Mouse (Mus musculus) kidney, embryonic 16.5 days (tissue): ENCODE results near the gene Taf1b. TPM values are rescaled to one million over a fixed set of nuclear protein-coding genes. Genes with fewer than 3 reads are reported as not detected.
"Not testable (repeated sequence)": the region's sequence is repeated elsewhere in the genome, so short reads cannot be mapped to it uniquely, and the experiment has no call there.

Experiments used
- ATAC-seq: fragments of 200-750 bp; cut with Nextera tagmentation; 2 replicates; pipeline ENCODE4 v1.8.0; 2017; ENCODE audit warnings: moderate TSS enrichment; ENCODE audit not compliant: low FRiP score, low TSS enrichment
- H3K27ac ChIP-seq: fragments of 300-500 bp; sonication (generic); 2 replicates; pipeline ENCODE4 v1.5.1; 2014; ENCODE audit warnings: low read length
- H3K27me3 ChIP-seq: fragments of 300-500 bp; sonication (generic); 2 replicates; pipeline ENCODE4 v1.6.1; 2014; ENCODE audit warnings: low read length, control low read depth, mixed read lengths; ENCODE audit not compliant: insufficient read depth
- H3K36me3 ChIP-seq: fragments of 300-500 bp; sonication (generic); 2 replicates; pipeline ENCODE4 v1.6.1; 2014; ENCODE audit warnings: low read length, control low read depth, mixed read lengths; ENCODE audit not compliant: insufficient read depth
- H3K4me1 ChIP-seq: fragments of 300-500 bp; sonication (generic); 2 replicates; pipeline ENCODE4 v1.6.1; 2014; ENCODE audit warnings: low read length, control low read depth, mixed read lengths; ENCODE audit not compliant: insufficient read depth
- H3K4me2 ChIP-seq: fragments of 300-500 bp; sonication (generic); replicated peaks from 2 replicates; pipeline ENCODE4 v1.6.1; 2014; ENCODE audit warnings: low read depth, low read length
- H3K4me3 ChIP-seq: fragments of 300-500 bp; sonication (generic); 2 replicates; pipeline ENCODE4 v1.5.1; 2014; ENCODE audit warnings: mild to moderate bottlenecking, low read length
- H3K9ac ChIP-seq: fragments of 300-500 bp; sonication (generic); replicated peaks from 2 replicates; pipeline ENCODE4 v1.6.1; 2014; ENCODE audit warnings: low read length
- H3K9me3 ChIP-seq: fragments of 300-500 bp; sonication (generic); 2 replicates; pipeline ENCODE4 v1.6.1; 2016; ENCODE audit warnings: low read length, control low read depth
- WGBS: fragments of 180-500 bp; shearing (Covaris S2); extraction: QIAGEN DNeasy Blood & Tissue Kit; methylation state at CpG from one replicate; pipeline ENCODE4 v1.1.7; 2014; 5-methylcytosine and 5-hydroxymethylcytosine counted together
- polyA plus RNA-seq: library from polyadenylated mRNA; unstranded; fragments of >200 nt; fragmentation: Nextera tagmentation; extraction: Ambion mirVana; gene quantifications from 2 replicates; pipeline ENCODE4 v1.2.1, GENCODE M21; 2015

The Taf1b gene
- polyA plus RNA-seq, 1 experiment from 2014 or later: 32.1 TPM

DNA sequence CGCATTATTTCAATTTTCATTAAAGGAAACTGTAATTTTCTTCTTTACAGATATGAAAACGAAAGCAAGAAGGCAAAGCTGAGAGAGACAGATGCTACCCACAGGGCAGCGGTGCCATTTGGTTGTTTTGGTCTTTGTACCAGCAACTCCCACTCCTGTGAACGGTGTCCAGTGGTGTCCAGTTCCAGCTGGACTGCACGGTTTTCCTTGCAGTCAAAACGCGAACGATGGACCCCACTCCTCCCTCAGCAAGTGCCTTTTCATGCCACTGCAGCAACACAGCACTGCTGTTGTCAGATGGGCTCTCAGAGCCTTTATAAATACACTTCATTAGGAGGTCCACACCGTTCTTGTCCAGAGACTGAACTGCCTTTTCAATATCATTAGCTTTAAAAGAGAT is 5.1 kb upstream of the Taf1b start:
- 45% methylated on average over 9 of the region's 9 CpGs for WGBS
- Histone ChIP-seq H3K36me3 (no peaks in the 10 kb centered on the region), H3K4me3 (peak overlapping the region; percentile 26), H3K27me3 (no peaks in the 10 kb centered on the region), H3K27ac (no peak overlapping the region), H3K4me2 (peak overlapping the region; percentile 37), H3K4me1 (no peaks in the 10 kb centered on the region), H3K9ac (no peak overlapping the region), H3K9me3 (no peaks in the 10 kb centered on the region)
- ATAC-seq: no peak

DNA sequence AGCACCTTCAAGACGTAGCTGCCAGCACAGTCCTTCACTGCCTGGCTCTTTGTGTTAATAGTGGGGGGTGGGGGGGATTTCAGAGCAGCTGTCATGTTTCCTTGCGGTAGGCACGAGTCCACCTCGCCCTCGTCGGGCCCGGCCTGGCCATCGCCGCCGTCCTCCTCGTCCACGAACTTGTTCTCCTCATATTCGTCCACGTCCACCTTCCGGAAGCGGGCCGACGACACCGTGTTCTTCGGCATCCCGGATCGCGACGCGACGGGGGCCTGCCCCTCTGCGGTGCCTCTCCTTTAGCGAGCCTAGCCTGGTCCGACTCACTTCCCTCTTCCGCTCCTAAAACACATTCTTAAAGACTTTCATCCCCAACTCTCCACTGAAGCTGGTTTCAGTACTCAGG is 4.7 kb upstream of the Taf1b start:
- WGBS: 51% methylated on average over 30 of the region's 30 CpGs
- Histone ChIP-seq H3K4me1 (no peaks in the 10 kb centered on the region), H3K27ac (no peak overlapping the region), H3K36me3 (no peaks in the 10 kb centered on the region), H3K9me3 (no peaks in the 10 kb centered on the region), H3K4me3 (peak overlapping the region; percentile 26), H3K27me3 (no peaks in the 10 kb centered on the region), H3K9ac (0 out of 2 replicates have a peak overlapping the region, but pooled peaks have one; percentile 35), H3K4me2 (peak overlapping the region; percentile 37)
- ATAC-seq: no peak

DNA sequence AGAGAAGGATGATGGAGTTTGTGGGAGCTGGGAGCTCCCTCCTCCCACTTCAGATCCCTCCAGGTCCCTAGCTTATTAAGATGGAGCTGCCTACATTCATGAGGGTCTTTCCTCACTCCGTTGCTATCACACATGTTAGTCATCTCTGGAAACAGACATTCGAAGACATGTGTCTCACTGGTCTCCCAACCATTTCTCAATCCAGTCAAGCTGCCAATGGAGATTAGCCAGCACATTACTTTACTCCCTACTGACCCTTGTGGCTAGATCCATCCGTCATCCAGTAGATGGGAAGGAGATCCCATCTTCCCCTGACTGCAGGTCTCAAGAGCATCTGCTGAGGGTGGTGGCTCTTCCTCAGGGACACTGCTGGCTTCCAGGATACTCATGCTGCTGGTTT is 3.4 kb upstream of the Taf1b start:
- H3K27me3 ChIP-seq, H3K9ac ChIP-seq, H3K9me3 ChIP-seq, ATAC-seq, H3K27ac ChIP-seq, H3K36me3 ChIP-seq, H3K4me2 ChIP-seq, H3K4me3 ChIP-seq, H3K4me1 ChIP-seq: not testable (repeated sequence)
- WGBS: 83% methylated on average over 2 of the region's 3 CpGs

DNA sequence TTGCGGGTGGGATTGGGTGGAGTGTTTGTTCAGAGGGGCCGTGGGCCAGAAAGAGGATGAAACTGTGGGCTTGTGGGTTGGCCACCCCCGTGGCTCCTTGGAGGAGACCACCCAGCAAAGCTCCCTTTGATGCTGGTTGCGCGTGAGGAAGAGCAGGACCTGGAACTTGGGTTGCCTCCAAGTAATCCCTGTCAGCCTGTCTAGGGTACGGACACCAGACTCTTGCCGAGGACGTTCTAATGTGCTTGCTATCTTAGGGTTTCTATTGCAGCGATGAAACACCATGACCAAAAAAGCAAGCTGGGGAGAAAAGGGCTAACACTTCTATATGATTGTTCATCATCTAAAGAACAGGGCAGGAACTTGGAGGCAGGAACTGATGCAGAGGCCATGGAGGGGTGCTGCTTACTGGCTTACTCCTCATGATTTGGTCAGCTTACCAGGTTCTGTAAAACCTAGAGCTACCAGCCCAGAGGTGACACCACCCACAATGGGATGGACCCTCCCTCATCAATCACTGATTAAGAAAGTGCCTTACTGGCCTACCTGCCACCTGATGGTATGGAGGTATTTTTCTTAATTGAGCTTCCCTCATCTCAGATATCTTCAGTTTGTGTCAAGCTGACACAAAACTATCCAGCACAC is 804 bp downstream of the Taf1b start:
- Histone ChIP-seq H3K4me3 (peak overlapping the region; percentile 73), H3K4me2 (peak overlapping the region; percentile 53), H3K9ac (peak overlapping the region; percentile 76), H3K27ac (0 out of 2 replicates have a peak overlapping the region, but pooled peaks have one; percentile 50)
- ATAC-seq: peak; percentile 5; the same call in 1 of the 2 replicates
- not testable (repeated sequence) for H3K9me3 ChIP-seq, H3K36me3 ChIP-seq, H3K4me1 ChIP-seq, H3K27me3 ChIP-seq
- WGBS: 3% methylated on average over 9 of the region's 9 CpGs

DNA sequence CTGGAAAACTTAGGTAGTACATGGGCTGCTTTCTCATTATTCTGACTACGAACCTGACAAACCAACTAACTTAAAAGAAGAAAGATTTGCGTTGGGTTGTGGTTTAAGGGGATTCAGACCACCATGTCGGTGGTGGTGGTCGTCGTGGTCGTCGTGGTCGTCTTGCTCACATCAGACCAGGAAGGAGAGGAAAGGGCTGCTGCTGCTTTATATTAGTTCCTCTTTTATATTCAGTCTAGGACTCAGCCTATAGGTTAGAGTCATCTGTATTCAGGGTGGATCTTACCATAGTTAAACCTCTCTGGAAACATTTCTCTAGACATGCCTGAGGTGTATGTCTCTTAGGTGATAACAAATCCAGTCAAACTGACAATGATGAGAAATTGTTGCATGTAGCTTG is 19.0 kb downstream of the Taf1b start:
- 91% methylated on average over 8 of the region's 8 CpGs for WGBS
- Histone ChIP-seq H3K4me2 (no peak overlapping the region), H3K36me3 (peaks cover 33% of the 10 kb centered on the region), H3K4me3 (no peak overlapping the region), H3K9ac (no peak overlapping the region), H3K27ac (no peak overlapping the region), H3K27me3 (no peaks in the 10 kb centered on the region), H3K4me1 (no peaks in the 10 kb centered on the region), H3K9me3 (no peaks in the 10 kb centered on the region)
- ATAC-seq: no peak

DNA sequence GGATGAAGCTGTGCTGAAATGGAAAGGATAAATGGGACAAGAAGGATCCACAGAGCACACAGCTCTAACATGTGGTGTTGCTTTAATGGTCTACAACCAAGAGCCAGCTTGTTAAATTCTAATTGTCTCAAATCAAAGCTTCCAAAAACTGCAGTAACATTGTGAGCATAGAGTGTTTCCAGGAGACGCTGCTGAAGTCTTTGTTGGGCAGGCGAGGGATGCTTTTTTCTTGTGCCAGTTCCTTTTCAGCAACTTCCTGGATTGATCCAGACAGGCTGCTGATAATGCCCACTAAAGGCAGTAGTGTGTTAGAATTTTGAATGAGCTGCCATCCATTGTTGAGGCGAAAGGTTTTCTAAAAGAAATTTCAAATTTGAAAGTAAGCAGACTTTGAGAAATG is 22.9 kb downstream of the Taf1b start:
- H3K4me2 ChIP-seq: no peak overlapping the region
- ATAC-seq: no peak
- H3K4me3 ChIP-seq: no peak overlapping the region
- no peaks in the 10 kb centered on the region for H3K9me3 ChIP-seq
- H3K27me3 ChIP-seq: no peaks in the 10 kb centered on the region
- 80% methylated on average over 3 of the region's 3 CpGs for WGBS
- H3K27ac ChIP-seq: no peak overlapping the region
- H3K4me1 ChIP-seq: no peaks in the 10 kb centered on the region
- H3K36me3 ChIP-seq: peaks cover 11% of the 10 kb centered on the region; the same call in 1 of the 2 replicates
- no peak overlapping the region for H3K9ac ChIP-seq

DNA sequence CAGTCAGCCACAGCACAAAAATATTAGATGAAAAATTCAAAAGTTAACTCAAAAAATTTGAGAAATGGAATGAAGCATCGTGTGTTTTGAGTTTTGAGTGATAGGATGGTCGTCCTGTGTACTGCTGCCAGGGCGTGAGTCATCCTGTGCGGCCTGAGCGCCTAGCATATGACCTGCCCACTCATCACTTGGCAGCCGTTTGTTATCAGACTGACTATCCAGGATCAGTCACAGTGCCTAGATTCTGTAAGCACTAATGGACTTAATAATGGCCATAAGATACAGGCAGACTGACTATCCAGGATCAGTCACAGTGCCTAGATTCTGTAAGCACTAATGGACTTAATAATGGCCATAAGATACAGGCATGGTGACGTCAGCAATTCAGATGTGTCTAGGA is 26.9 kb downstream of the Taf1b start:
- not testable (repeated sequence) for H3K4me2 ChIP-seq, H3K27ac ChIP-seq, H3K4me1 ChIP-seq, ATAC-seq, H3K27me3 ChIP-seq, H3K9ac ChIP-seq, H3K9me3 ChIP-seq, H3K36me3 ChIP-seq, H3K4me3 ChIP-seq
- WGBS: 90% methylated on average over 7 of the region's 7 CpGs

DNA sequence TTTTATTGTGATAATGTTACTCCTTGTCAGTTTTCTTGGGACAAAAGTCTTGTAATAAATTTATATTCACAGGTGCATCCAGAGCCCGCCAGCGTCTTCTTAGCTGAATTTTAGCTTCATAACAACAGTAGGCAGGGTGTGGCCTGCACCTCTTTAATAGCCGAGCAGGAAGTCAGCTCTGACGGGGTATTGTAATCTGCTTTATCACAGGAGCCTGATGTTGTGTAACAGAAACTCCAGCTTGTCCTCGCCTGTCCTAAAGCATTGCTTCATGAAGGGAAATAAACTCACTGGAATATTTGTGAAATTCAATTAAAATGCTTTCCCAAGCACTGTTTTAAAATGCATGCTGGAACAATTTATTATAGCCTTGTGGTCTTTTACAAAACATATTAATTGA is 38.2 kb downstream of the Taf1b start:
- Histone ChIP-seq H3K27me3 (no peaks in the 10 kb centered on the region), H3K9me3 (0 out of 2 replicates have a peak, but pooled peaks cover 2% of the 10 kb centered on the region), H3K4me1 (no peaks in the 10 kb centered on the region), H3K4me2 (no peak overlapping the region), H3K9ac (no peak overlapping the region), H3K4me3 (no peak overlapping the region), H3K27ac (no peak overlapping the region), H3K36me3 (0 out of 2 replicates have a peak, but pooled peaks cover 3% of the 10 kb centered on the region)
- no peak for ATAC-seq
- WGBS: 62% methylated on average over 5 of the region's 5 CpGs

DNA sequence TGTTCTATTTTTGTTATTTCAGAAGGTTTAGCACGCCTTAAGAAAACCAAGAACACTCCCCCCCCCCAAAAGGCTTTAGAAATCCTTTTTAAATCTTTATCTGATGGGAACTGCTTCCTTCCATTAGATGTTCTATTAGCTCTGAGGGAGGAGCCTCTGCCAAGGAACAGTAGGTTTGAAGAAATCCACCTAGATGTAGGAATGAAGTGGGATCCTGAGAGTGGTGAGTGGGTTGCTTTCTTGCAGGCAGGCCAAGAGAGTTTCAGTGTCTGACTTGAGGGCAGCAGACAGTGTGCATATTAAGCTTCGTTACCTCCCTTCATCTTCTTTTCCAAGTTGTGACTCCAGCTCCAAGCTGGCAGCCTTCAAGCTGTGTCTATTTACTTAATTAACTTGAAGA is 39.0 kb downstream of the Taf1b start:
- Histone ChIP-seq H3K4me1 (no peaks in the 10 kb centered on the region), H3K4me3 (no peak overlapping the region), H3K9me3 (0 out of 2 replicates have a peak, but pooled peaks cover 2% of the 10 kb centered on the region), H3K27ac (no peak overlapping the region), H3K27me3 (no peaks in the 10 kb centered on the region), H3K9ac (no peak overlapping the region), H3K4me2 (no peak overlapping the region), H3K36me3 (no peaks in the 10 kb centered on the region)
- 70% methylated on average over 2 of the region's 2 CpGs for WGBS
- ATAC-seq: no peak

DNA sequence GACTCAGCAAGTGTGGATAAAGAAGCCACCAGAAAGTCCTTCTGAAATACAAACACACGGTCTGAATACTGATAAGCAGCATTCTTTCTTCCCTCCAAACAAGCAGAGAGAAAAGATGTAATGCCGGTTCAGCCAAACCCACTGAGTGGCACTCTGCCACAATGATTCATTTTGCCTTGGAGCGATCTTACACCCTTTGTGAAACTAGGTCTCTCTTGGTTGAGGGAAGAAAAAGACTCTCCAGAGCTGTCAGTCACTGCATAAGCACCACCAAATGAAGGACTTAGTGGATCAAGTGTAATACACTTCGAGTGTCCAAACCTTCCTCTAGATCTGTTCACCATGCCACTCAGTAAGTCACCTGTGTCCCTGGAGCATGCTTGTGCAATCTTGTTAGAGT is 39.8 kb downstream of the Taf1b start:
- no peaks in the 10 kb centered on the region for H3K4me1 ChIP-seq
- no peaks in the 10 kb centered on the region for H3K27me3 ChIP-seq
- no peak for ATAC-seq

More for the DNA sequence above, 39.8 kb downstream of the Taf1b start:
- H3K9me3 ChIP-seq: no peaks in the 10 kb centered on the region
- H3K4me3 ChIP-seq: no peak overlapping the region
- H3K9ac ChIP-seq: no peak overlapping the region
- WGBS: 88% methylated on average over 4 of the region's 4 CpGs
- H3K36me3 ChIP-seq: no peaks in the 10 kb centered on the region
- H3K27ac ChIP-seq: no peak overlapping the region
- H3K4me2 ChIP-seq: no peak overlapping the region
